Mouse (Mus musculus) olfactory bulb, adult 2 months (tissue): ENCODE measurements around the gene Pdpn. TPM values are rescaled to one million over a fixed set of nuclear protein-coding genes. Genes with fewer than 3 reads are reported as not detected.

Experiments used
- H3K27ac ChIP-seq: fragments of 200-500 bp; 2 replicates; pipeline ENCODE4 v1.5.1; 2012; ENCODE audit warnings: low read depth, low read length; ENCODE audit not compliant: insufficient read depth
- H3K4me1 ChIP-seq: fragments of 200-500 bp; 2 replicates; pipeline ENCODE4 v1.6.1; 2012; ENCODE audit warnings: low read length; ENCODE audit not compliant: control insufficient read depth, insufficient read depth
- H3K4me3 ChIP-seq: fragments of 200-500 bp; 2 replicates; pipeline ENCODE4 v1.5.1; 2012; ENCODE audit warnings: mild to moderate bottlenecking, low read depth, low read length, moderate library complexity; ENCODE audit not compliant: insufficient read depth
- CTCF ChIP-seq: fragments of 200-500 bp; IDR thresholded peaks from 2 replicates; pipeline ENCODE4 v1.5.1; 2012; ENCODE audit warnings: low read depth, mild to moderate bottlenecking, low read length, moderate library complexity; ENCODE audit not compliant: insufficient read depth
- POLR2A ChIP-seq: fragments of 200-500 bp; IDR thresholded peaks from 2 replicates; pipeline ENCODE4 v1.6.1; 2012; ENCODE audit warnings: mild to moderate bottlenecking, low read depth, low read length, moderate library complexity; ENCODE audit not compliant: insufficient read depth
- WGBS: fragments of 180-500 bp; shearing (Covaris S2); methylation state at CpG from one replicate; pipeline ENCODE4 v1.1.7; 2018; 5-methylcytosine and 5-hydroxymethylcytosine counted together
- polyA plus RNA-seq: library from polyadenylated mRNA; stranded (reverse); fragments of >200 nt; gene quantifications from 2 replicates; pipeline ENCODE4 v1.2.4, GENCODE M21; 2012; ENCODE audit warnings: low replicate concordance; ENCODE audit not compliant: missing spikeins, insufficient read depth, insufficient read length

Pdpn gene
- polyA plus RNA-seq, 1 experiment = not detected

- 45% methylated on average over 9 of the region's 9 CpGs for WGBS
- Histone ChIP-seq H3K4me1 (peaks cover 5% of the 10 kb centered on the region; the same call in 1 of the 2 replicates), H3K4me3 (no peak overlapping the region), H3K27ac (no peak overlapping the region)
- TF ChIP-seq POLR2A = no peak
Observed at GRCm38 (mm10) chr4:143330566-143330965, 31.2 kb upstream of the Pdpn start.

GRCm38 (mm10) chr4:143325625-143325941, 26.2 kb upstream of the Pdpn start:
- TF ChIP-seq CTCF = peak; percentile 80; the same call in 1 of the 2 replicates
- TF ChIP-seq POLR2A = no peak
- Histone ChIP-seq H3K27ac (no peak overlapping the region; the same call in 1 of the 2 replicates), H3K4me1 (peaks cover 8% of the 10 kb centered on the region), H3K4me3 (0 out of 2 replicates have a peak overlapping the region, but pooled peaks have one; percentile 5)
- WGBS = under 1% methylated on average over 10 of the region's 10 CpGs

GRCm38 (mm10) chr4:143324925-143325624, 25.7 kb upstream of the Pdpn start:
- 13% methylated on average over 15 of the region's 15 CpGs for WGBS
- no peak for TF ChIP-seq POLR2A
- TF ChIP-seq CTCF = no peak
- peaks cover 5% of the 10 kb centered on the region; the same call in 1 of the 2 replicates for H3K4me1 ChIP-seq

GRCm38 (mm10) chr4:143324176-143324924, 25.0 kb upstream of the Pdpn start:
- 29% methylated on average over 10 of the region's 11 CpGs for WGBS
- Histone ChIP-seq H3K4me1 (peaks cover 5% of the 10 kb centered on the region; the same call in 1 of the 2 replicates), H3K27ac (no peak overlapping the region), H3K4me3 (no peak overlapping the region)
- TF ChIP-seq CTCF (no peak), POLR2A (no peak)

More at GRCm38 (mm10) chr4:143324925-143325624, 25.7 kb upstream of the Pdpn start:
- Histone ChIP-seq H3K4me3 (0 out of 2 replicates have a peak overlapping the region, but pooled peaks have one; percentile 5), H3K27ac (no peak overlapping the region; the same call in 1 of the 2 replicates)

- Histone ChIP-seq H3K4me3 (no peak overlapping the region), H3K4me1 (no peaks in the 10 kb centered on the region), H3K27ac (no peak overlapping the region)
- 86% methylated on average over 6 of the region's 6 CpGs for WGBS
- TF ChIP-seq CTCF = no peak
- no peak for TF ChIP-seq POLR2A
Observed at GRCm38 (mm10) chr4:143313299-143313698, 13.9 kb upstream of the Pdpn start.

GRCm38 (mm10) chr4:143311341-143311740, 12.0 kb upstream of the Pdpn start:
- Histone ChIP-seq H3K4me1 (no peaks in the 10 kb centered on the region), H3K27ac (no peak overlapping the region), H3K4me3 (no peak overlapping the region)
- no peak for TF ChIP-seq POLR2A
- no peak for TF ChIP-seq CTCF
- WGBS = 36% methylated on average over 2 of the region's 2 CpGs

- no peak overlapping the region for H3K27ac ChIP-seq
- TF ChIP-seq CTCF (no peak), POLR2A (no peak)
- 54% methylated on average over 5 of the region's 5 CpGs for WGBS
- H3K4me3 ChIP-seq = no peak overlapping the region
- H3K4me1 ChIP-seq = no peaks in the 10 kb centered on the region
Observed at GRCm38 (mm10) chr4:143305987-143306772, 6.8 kb upstream of the Pdpn start.

GRCm38 (mm10) chr4:143305031-143305430, 5.7 kb upstream of the Pdpn start:
- H3K27ac ChIP-seq = no peak overlapping the region
- 93% methylated on average over 4 of the region's 4 CpGs for WGBS
- no peak for TF ChIP-seq CTCF
- no peak overlapping the region for H3K4me3 ChIP-seq
- no peaks in the 10 kb centered on the region for H3K4me1 ChIP-seq

- no peak overlapping the region for H3K27ac ChIP-seq
- peaks cover 8% of the 10 kb centered on the region for H3K4me1 ChIP-seq
- no peak overlapping the region for H3K4me3 ChIP-seq
- WGBS = 65% methylated on average over 11 of the region's 11 CpGs
- TF ChIP-seq CTCF (no peak), POLR2A (no peak)
Observed at GRCm38 (mm10) chr4:143302279-143302890, 3.0 kb upstream of the Pdpn start.
